Mouse (Mus musculus) liver, embryonic 15.5 days (tissue): ENCODE results near the gene Ppp1r1b. TPM values are rescaled to one million over a fixed set of nuclear protein-coding genes. Genes with fewer than 3 reads are reported as not detected.

Experiments
- ATAC-seq: fragments of 200-750 bp; cut with Nextera tagmentation; 2 replicates; pipeline ENCODE4 v1.8.0; 2017; ENCODE audit warnings: moderate number of reproducible peaks, mild to moderate bottlenecking, moderate library complexity; ENCODE audit not compliant: insufficient read depth
- H3K27ac ChIP-seq: fragments of 300-500 bp; sonication (generic); replicated peaks from 2 replicates; pipeline ENCODE4 v1.5.1; 2015; ENCODE audit warnings: mild to moderate bottlenecking, inconsistent platforms
- H3K27me3 ChIP-seq: fragments of 300-500 bp; sonication (generic); 2 replicates; pipeline ENCODE4 v1.6.1; 2015; ENCODE audit warnings: mild to moderate bottlenecking, inconsistent platforms
- H3K36me3 ChIP-seq: fragments of 300-500 bp; sonication (generic); replicated peaks from 2 replicates; pipeline ENCODE4 v1.6.1; 2015; ENCODE audit warnings: moderate library complexity, mild to moderate bottlenecking, inconsistent platforms
- H3K4me1 ChIP-seq: fragments of 300-500 bp; sonication (generic); replicated peaks from 2 replicates; pipeline ENCODE4 v1.6.1; 2015; ENCODE audit warnings: inconsistent platforms
- H3K4me2 ChIP-seq: fragments of 300-500 bp; sonication (generic); 2 replicates; pipeline ENCODE4 v1.6.1; 2015; ENCODE audit warnings: moderate library complexity, mild to moderate bottlenecking, inconsistent platforms
- H3K4me3 ChIP-seq: fragments of 300-500 bp; sonication (generic); replicated peaks from 2 replicates; pipeline ENCODE4 v1.5.1; 2015; ENCODE audit warnings: mild to moderate bottlenecking, inconsistent platforms
- H3K9ac ChIP-seq: fragments of 300-500 bp; sonication (generic); 2 replicates; pipeline ENCODE4 v1.6.1; 2015; ENCODE audit warnings: moderate library complexity, mild to moderate bottlenecking, inconsistent platforms
- H3K9me3 ChIP-seq: fragments of 300-500 bp; sonication (generic); replicated peaks from 2 replicates; pipeline ENCODE4 v1.6.1; 2016; ENCODE audit warnings: inconsistent platforms
- WGBS: fragments of 180-500 bp; shearing (Covaris S2); methylation state at CpG from one replicate; pipeline ENCODE4 v1.1.7; 2015; ENCODE audit warnings: mixed read lengths; ENCODE audit not compliant: insufficient replicate concordance; 5-methylcytosine and 5-hydroxymethylcytosine counted together
- polyA plus RNA-seq: library from polyadenylated mRNA; unstranded; fragments of >200 nt; fragmentation: Nextera tagmentation; extraction: Ambion mirVana; gene quantifications from 2 replicates; pipeline ENCODE4 v1.2.1, GENCODE M21; 2015

The Ppp1r1b gene
- 0.59 and 0.93 TPM in 2 replicates for polyA plus RNA-seq

DNA sequence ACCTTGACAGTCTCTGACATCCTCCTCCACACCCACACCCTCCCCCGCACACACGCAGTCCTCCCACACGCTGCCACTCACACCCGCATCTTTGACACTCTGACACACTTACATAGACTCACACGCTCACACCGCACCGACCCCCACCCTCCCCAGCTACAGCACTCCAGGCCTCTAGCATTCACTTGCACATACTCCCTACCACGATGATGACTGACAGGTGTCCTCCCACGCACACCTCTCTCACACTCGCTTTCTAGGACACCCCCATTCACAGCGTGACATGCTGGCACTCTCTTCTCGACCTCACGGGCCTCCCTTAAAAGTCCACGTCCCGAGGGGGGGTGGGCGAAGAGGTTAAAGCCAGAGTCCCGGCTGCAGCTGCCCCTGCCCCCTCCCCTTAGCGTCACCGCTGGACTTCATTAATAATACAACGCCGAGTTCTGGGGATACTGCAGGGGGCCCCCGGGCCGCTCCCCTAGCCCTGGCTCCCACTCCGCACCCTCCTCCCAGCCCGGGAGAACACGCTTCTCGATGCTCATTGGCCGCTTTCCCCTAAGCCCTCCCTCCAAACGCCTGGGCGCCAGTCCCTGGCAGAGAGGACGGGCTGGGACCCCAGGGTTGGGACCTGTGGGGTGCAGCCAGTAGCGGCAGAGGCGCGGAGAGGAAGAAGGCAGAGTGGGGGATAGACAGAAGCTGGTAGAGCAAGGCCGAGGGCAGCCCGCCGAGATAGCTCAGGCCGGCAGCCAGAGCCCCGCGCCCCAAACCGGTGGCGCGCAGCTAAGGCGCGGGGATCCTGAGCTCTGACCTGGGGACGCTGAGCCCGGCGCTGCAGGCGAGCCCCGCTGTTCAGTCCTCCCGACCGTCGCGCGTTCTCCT lies at the start of gene Ppp1r1b:
TSS of gene Ppp1r1b (plus strand) at position 322 of the 879 bp plus-strand sequence.
- Histone ChIP-seq H3K27ac (no peak within 1 kb of the TSS), H3K9ac (no peak within 1 kb of the TSS), H3K9me3 (no peaks in the 10 kb centered on the region), H3K27me3 (peaks cover 95% of the 10 kb centered on the region), H3K4me3 (peak within 1 kb of the TSS; percentile 30), H3K4me1 (peaks cover 14% of the 10 kb centered on the region), H3K4me2 (peak within 1 kb of the TSS; percentile 56), H3K36me3 (no peaks in the 10 kb centered on the region)
- ATAC-seq = no peak
- WGBS = 2% methylated on average over 55 of the region's 55 CpGs

DNA sequence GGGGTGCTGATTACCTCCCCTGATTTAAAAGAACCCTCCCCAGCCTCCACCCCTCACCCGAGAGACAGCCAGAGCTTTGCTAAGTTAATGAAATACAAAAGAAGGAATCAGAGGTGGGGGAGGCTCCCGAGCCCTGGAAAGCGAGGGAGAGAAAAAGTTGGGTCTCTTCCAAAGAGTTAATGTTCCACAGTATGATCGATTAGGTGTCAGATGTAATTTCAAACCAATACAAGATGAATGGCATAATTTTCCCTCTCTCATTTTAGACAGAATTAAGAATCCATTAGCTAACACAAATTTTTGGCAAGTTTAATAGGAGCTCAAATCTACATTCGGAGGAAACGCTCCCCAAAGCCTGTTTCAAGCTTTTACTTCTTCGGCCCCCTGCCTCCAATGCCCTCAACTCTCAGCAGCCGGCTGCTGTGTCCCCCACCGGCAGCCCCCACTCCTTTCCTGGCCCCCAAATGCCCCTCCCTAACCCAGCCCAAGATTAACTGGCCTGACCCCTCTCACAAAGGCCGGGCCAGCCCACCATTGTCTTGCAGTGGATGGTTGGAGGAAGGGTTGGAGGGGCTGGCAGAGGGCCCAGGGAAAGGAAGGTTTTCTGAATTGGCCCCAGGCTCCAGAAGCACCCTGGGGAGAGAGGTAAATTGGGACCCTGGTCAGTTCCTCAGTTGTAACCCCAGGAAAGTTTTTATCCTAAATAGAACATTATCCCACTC lies 49.6 kb upstream of the Ppp1r1b start:
- Histone ChIP-seq H3K4me2 (peak overlapping the region; percentile 18; the same call in 1 of the 2 replicates), H3K27me3 (peaks cover 62% of the 10 kb centered on the region)
- ATAC-seq = no peak

GRCm38 (mm10) chr11:98313790-98314323 lies 34.3 kb upstream of the Ppp1r1b start:
- Histone ChIP-seq H3K9me3 (no peaks in the 10 kb centered on the region), H3K27me3 (peaks cover 92% of the 10 kb centered on the region)
- no peak for ATAC-seq

More for the DNA sequence above, 49.6 kb upstream of the Ppp1r1b start:
- 13% methylated on average over 10 of the region's 10 CpGs for WGBS
- no peaks in the 10 kb centered on the region for H3K36me3 ChIP-seq
- H3K9me3 ChIP-seq = no peaks in the 10 kb centered on the region
- H3K27ac ChIP-seq = peak overlapping the region; percentile 60
- H3K9ac ChIP-seq = no peak overlapping the region
- no peak overlapping the region for H3K4me3 ChIP-seq
- 0 out of 2 replicates have a peak, but pooled peaks cover 22% of the 10 kb centered on the region for H3K4me1 ChIP-seq

GRCm38 (mm10) chr11:98317479-98317878 lies 30.7 kb upstream of the Ppp1r1b start:
- Histone ChIP-seq H3K27me3 (peaks cover 97% of the 10 kb centered on the region), H3K4me2 (no peak overlapping the region), H3K4me1 (no peaks in the 10 kb centered on the region), H3K9ac (no peak overlapping the region), H3K9me3 (no peaks in the 10 kb centered on the region), H3K27ac (no peak overlapping the region), H3K36me3 (no peaks in the 10 kb centered on the region), H3K4me3 (no peak overlapping the region)
- 3% methylated on average over 7 of the region's 7 CpGs for WGBS
- no peak for ATAC-seq

More at GRCm38 (mm10) chr11:98313790-98314323, 34.3 kb upstream of the Ppp1r1b start:
- no peaks in the 10 kb centered on the region for H3K4me1 ChIP-seq
- WGBS = under 1% methylated on average over 26 of the region's 26 CpGs
- H3K27ac ChIP-seq = no peak overlapping the region
- H3K9ac ChIP-seq = no peak overlapping the region
- H3K4me3 ChIP-seq = no peak overlapping the region
- H3K4me2 ChIP-seq = no peak overlapping the region
- no peaks in the 10 kb centered on the region for H3K36me3 ChIP-seq

DNA sequence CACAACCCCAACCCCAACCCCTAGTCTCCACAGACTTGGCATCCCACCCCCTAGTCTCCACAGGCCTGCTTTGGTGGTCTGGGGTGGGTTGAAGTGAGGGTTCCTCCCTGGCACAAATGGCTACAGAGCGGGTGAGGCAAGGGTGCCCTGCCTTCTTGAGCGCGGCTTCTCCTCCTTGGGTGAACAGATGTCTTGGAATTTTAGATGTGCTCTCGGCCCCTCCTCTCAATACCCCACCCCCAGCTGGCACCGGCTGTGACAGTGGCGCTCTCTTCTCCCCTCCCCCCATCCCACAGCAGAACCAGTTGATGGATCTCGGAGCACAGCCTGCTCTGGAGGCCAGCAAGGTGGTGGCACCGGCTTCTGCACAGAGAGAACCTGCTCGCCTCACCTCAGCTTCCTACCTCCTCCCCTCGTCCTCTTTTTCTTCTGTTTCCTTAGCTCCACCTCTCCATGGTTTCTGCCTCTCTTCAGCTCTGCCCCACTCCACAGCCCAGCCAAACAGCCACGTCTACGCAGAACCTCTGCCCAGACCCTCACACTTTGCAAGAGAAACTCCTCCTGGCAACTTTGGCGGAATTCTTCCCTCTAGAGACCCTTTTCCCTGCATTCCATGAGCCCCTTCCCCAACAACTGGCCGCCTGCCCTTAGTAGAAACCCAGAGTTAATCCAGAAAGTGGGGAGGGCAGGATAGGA lies 29.6 kb upstream of the Ppp1r1b start:
- WGBS = 2% methylated on average over 14 of the region's 14 CpGs
- H3K4me3 ChIP-seq = no peak overlapping the region
- ATAC-seq = no peak
- peaks cover 100% of the 10 kb centered on the region for H3K27me3 ChIP-seq
- no peak overlapping the region for H3K4me2 ChIP-seq
- no peak overlapping the region for H3K9ac ChIP-seq
- H3K9me3 ChIP-seq = no peaks in the 10 kb centered on the region
- H3K27ac ChIP-seq = no peak overlapping the region
- H3K36me3 ChIP-seq = no peaks in the 10 kb centered on the region
- no peaks in the 10 kb centered on the region for H3K4me1 ChIP-seq

DNA sequence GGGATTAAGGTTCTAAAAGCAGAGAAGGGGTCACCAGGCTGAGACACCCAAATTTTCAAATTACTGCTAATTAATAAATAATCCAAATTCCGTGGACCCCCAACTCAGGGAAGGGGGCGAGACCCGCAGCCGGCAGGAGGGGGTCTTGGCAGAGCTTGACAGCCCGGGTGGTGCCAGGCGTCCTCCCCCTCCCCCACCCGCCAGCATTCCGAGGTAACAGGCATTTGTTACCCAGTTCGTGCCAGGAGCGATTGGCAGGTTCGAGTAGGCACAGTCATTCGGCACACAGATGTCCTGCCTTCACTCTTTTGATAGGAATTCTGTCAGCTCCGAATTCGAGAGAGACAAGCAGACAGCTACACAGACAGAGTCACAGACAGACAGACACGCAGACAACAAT lies 29.1 kb upstream of the Ppp1r1b start:
- Histone ChIP-seq H3K27ac (no peak overlapping the region), H3K36me3 (no peaks in the 10 kb centered on the region), H3K4me1 (no peaks in the 10 kb centered on the region), H3K9ac (no peak overlapping the region), H3K4me3 (no peak overlapping the region), H3K27me3 (peaks cover 100% of the 10 kb centered on the region), H3K9me3 (no peaks in the 10 kb centered on the region), H3K4me2 (no peak overlapping the region)
- no peak for ATAC-seq
- 3% methylated on average over 15 of the region's 15 CpGs for WGBS

DNA sequence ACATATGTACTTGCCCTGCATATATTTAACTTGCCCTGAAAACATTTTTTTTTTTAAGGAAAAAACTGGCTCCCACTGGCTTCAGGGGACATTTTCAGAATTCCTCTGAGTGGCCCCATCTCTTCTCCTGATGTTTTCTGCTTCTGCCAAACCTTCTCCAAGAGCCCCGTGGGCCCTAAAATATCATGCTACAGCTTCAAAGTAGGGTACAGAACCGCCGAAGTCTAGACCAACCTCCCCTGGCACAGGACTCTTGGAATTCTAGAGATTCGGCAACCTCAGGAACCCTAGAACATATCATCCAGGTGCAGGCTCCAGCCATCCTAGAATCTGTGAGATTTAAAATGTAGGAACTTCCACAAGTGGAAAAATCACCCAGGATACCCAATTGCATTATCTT lies 28.7 kb upstream of the Ppp1r1b start:
- Histone ChIP-seq H3K9ac (no peak overlapping the region), H3K36me3 (no peaks in the 10 kb centered on the region), H3K4me2 (no peak overlapping the region), H3K4me1 (no peaks in the 10 kb centered on the region), H3K4me3 (no peak overlapping the region), H3K27me3 (peaks cover 100% of the 10 kb centered on the region), H3K27ac (no peak overlapping the region), H3K9me3 (no peaks in the 10 kb centered on the region)
- 13% methylated on average over 4 of the region's 4 CpGs for WGBS
- ATAC-seq = no peak

DNA sequence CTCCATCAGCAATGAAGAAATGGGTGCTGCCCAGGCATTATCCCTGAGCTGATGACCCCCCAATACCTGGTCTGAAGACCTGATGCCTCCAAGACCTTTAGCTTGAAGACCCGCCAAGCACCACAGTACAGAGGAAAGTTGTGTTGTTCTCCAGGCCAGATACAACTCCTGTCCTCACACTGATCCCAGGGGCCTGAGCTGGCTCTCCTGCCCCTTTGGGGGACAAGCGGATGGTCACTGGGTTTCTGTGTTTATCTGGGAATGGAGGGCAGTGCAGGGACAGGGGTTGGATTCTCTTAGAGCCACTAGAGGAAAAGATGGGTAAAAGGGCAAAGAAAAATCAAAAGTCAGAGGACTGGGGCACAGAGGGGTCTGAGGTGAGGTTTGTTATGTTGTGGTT lies 28.3 kb upstream of the Ppp1r1b start:
- WGBS = 8% methylated on average over 2 of the region's 2 CpGs
- H3K27me3 ChIP-seq = peaks cover 100% of the 10 kb centered on the region
- H3K27ac ChIP-seq = no peak overlapping the region
- H3K36me3 ChIP-seq = no peaks in the 10 kb centered on the region
- ATAC-seq = no peak
- H3K9me3 ChIP-seq = no peaks in the 10 kb centered on the region
- no peaks in the 10 kb centered on the region for H3K4me1 ChIP-seq
- H3K4me3 ChIP-seq = no peak overlapping the region
- no peak overlapping the region for H3K4me2 ChIP-seq
- no peak overlapping the region for H3K9ac ChIP-seq

- H3K27ac ChIP-seq = no peak overlapping the region
- no peak for ATAC-seq
- H3K9me3 ChIP-seq = no peaks in the 10 kb centered on the region
- no peaks in the 10 kb centered on the region for H3K4me1 ChIP-seq
- H3K9ac ChIP-seq = no peak overlapping the region
- H3K4me2 ChIP-seq = no peak overlapping the region
- H3K27me3 ChIP-seq = peaks cover 100% of the 10 kb centered on the region
- 9% methylated on average over 12 of the region's 12 CpGs for WGBS
- no peaks in the 10 kb centered on the region for H3K36me3 ChIP-seq
- H3K4me3 ChIP-seq = no peak overlapping the region
Measured at GRCm38 (mm10) chr11:98320381-98320780, 27.8 kb upstream of the Ppp1r1b start.

DNA sequence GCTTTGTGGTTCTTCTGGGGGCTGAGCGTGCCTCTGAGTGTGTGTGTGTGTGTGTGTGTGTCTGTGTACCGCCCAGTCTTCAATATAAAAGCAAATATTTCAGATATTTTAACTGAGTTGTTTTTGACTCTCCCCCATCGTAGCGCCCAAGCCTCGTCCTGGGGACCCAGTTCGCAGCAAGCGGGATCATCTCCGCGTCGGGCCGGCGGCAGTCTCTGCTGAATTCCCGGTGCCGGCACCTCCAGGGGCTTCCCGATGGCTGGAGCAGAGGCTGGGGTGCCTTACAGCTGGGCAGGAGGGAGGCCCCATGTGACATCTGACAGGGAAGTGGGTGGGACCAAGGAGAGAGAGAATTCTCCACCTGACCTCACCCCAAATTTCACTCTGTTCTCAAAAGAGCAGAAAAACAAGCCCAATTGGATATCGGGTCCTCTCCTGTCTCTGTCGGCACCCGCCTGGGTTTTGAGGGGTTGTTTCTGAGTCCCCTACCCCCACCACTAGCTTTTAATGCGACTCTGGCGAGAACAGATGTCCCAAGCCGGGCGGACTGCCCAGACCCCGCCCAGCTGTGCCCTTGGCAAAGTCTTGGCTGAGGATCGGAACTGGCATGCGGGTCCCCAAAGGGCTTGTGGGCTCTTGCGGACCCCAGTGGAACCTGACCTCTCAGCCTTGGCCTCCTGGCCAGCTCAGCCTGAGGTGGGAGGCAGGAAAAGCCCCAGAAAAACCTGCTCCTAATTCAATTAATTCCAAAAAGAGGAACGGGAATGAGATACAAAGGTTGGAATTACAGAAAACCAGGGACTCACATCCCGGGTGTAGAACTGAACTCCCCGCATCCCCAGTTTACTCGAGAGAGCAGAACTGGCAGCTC lies 27.2 kb upstream of the Ppp1r1b start:
- WGBS = 3% methylated on average over 30 of the region's 30 CpGs
- ATAC-seq = no peak
- peaks cover 100% of the 10 kb centered on the region for H3K27me3 ChIP-seq
- no peak overlapping the region for H3K27ac ChIP-seq
- no peaks in the 10 kb centered on the region for H3K9me3 ChIP-seq
- no peak overlapping the region for H3K9ac ChIP-seq
- no peak overlapping the region for H3K4me2 ChIP-seq
- no peaks in the 10 kb centered on the region for H3K36me3 ChIP-seq
- no peaks in the 10 kb centered on the region for H3K4me1 ChIP-seq
- H3K4me3 ChIP-seq = no peak overlapping the region
